Mouse (Mus musculus): ENCODE measurements around the gene Moap1.

The Moap1 gene

DNA sequence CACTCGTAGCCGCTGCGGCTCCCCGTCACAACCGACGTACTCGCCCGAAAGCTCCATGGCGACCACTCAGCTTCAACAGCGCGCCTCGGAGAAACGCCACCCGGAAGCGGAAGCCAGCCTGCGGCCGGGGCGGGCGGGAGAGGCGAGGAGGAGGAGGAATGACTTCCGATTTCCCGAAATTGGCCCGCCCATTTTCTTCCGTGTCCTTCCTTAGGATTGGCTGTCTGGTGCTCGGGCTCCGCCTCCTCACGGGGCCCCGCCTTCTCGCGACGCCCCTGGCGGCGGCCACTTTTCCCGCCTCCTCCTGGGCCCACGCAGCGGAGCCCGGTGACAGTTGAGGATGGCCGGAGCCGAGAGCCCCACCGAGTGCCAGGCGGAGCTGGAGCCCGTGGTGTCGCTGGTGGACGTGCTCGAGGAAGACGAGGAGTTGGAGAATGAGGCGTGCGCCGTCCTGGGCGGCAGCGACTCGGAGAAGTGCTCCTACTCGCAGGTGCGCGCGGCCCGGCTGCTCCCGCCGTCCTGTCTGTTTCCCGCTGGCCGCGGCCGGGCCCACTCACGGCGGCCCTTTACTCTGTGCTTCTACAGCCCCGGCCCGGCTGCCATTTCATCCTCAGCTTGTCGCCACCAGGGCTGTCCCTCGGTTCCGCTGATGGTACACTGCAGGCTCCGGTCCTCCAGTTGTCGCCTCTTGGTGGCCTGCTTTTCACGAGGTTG, 14.4 kb upstream of the Moap1 start, which contains the start of the genes Gm28051, Gon7 and Ubr7:
Gene Gm28051, minus strand, starts transcription at position 77 of the 714 bp plus-strand sequence.
Gene Gon7, minus strand, starts transcription at position 115 of the 714 bp plus-strand sequence.
Gene Ubr7, plus strand, starts transcription at position 279 of the 714 bp plus-strand sequence.
- no peaks in the 10 kb centered on the region for H3K27me3 ChIP-seq (ENCODE audit: control insufficient read depth, insufficient read depth, low read length, poor library complexity, severe bottlenecking)
- no peaks in the 10 kb centered on the region for H3K36me3 ChIP-seq (ENCODE audit: control insufficient read depth, insufficient read depth, low read length, poor library complexity, severe bottlenecking)
- DNase-seq (ENCODE audit: low read depth, low spot score): peak; percentile 97

DNA sequence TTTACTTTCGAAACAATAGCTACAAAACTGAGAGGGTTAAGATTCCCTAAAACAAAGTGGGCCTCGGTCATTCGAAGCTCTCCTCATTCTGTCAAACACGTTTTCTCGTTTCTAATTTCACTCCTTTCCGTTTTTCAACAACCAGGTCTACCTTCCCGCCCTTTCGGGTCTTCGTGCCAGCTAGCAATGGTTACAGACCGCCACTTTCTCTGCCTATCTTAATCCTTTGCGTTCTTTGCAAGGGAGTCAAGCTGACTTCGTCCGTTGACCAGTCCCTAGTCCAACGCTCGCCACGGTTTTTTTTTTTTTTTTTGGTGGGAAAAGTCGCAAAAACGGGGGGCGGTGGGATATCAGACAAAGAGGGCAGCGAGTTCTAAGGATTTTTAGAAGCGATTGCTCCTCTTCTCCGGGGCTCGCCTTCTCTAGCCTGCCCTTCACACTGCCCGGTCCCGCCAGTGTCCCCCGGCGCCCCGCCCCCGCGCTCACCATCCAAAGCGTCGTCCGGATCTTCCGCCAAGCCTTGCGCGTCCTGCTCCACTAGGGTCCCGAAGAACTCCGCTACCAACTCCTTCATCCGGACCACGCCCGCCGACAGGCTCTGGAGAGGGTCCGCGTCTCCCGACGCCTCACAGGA, 13.7 kb upstream of the Moap1 start:
- H3K27me3 ChIP-seq (ENCODE audit: control insufficient read depth, insufficient read depth, low read length, poor library complexity, severe bottlenecking): no peaks in the 10 kb centered on the region
- peak; percentile 11 for DNase-seq (ENCODE audit: low read depth, low spot score)

DNA sequence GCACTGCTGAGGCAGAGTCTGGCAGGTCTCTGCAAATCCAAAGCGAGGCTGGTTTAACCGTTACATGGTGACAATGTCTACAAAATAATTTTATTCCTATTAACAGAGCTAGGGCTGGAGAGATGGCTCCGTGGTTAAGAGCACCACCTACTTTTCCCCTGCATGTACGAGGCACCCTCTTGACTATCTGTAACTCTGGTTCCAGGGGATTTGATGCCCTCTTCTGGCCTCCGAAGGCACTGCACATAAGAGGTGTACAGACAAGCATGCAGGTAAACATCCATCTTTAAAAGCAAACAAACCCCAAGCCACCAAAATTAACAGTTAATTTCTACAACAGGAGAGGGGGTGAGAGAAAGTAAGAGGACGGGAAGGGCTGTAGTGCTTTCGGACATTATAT, 12.8 kb upstream of the Moap1 start:
- H3K27me3 ChIP-seq (ENCODE audit: control insufficient read depth, insufficient read depth, low read length, poor library complexity, severe bottlenecking): no peaks in the 10 kb centered on the region
- no peaks in the 10 kb centered on the region for H3K36me3 ChIP-seq (ENCODE audit: control insufficient read depth, insufficient read depth, low read length, poor library complexity, severe bottlenecking)
- peak; percentile 69 for DNase-seq (ENCODE audit: low read depth, low spot score)

More for the DNA sequence above, 13.7 kb upstream of the Moap1 start:
- no peaks in the 10 kb centered on the region for H3K36me3 ChIP-seq (ENCODE audit: control insufficient read depth, insufficient read depth, low read length, poor library complexity, severe bottlenecking)

DNA sequence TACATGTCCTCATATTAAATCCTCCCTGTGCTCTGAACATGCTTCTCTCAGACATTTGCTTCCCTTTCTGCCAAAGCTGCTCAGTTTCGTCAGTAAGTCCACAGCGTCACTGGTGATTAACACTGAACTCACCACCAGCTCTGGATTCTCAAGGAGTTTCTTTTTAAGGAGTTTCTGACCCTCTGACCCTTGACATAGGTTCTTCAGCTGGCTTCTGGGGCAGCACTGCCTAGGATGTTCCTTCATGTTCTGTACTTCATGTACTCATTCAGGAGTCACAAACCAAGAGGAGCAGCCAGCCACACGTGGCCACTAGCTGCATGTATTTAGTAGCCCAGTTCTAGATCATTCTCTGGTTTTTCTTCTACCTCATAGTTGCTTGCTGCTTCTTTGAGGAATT, 4.8 kb upstream of the Moap1 start:
- DNase-seq (ENCODE audit: low read depth, low spot score): no peak
- H3K36me3 ChIP-seq (ENCODE audit: control insufficient read depth, insufficient read depth, low read length, poor library complexity, severe bottlenecking): no peaks in the 10 kb centered on the region

DNA sequence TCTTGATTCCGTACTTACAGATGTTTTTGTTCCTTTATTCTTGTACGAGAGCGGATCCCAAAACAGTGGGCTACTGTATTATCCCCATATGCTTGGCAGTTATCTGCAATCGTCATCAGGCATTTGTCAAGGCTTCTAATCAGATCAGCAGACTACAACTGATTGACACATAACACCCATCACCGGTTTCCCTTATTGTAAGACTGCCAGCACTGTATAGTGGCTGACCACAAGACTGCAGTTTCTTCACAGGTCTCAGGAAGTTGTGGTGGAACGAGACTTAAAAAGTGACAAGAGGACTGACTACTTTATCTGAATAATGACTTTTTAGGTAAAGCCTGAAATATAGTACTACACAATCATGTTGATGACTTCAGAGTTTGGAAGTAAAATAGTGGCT, 1.4 kb upstream of the Moap1 start:
- H3K36me3 ChIP-seq (ENCODE audit: control insufficient read depth, insufficient read depth, low read length, poor library complexity, severe bottlenecking): no peaks in the 10 kb centered on the region
- DNase-seq (ENCODE audit: low read depth, low spot score): peak; percentile 80
- no peaks in the 10 kb centered on the region for H3K27me3 ChIP-seq (ENCODE audit: control insufficient read depth, insufficient read depth, low read length, poor library complexity, severe bottlenecking)

More for the DNA sequence above, 4.8 kb upstream of the Moap1 start:
- H3K27me3 ChIP-seq (ENCODE audit: control insufficient read depth, insufficient read depth, low read length, poor library complexity, severe bottlenecking): no peaks in the 10 kb centered on the region

DNA sequence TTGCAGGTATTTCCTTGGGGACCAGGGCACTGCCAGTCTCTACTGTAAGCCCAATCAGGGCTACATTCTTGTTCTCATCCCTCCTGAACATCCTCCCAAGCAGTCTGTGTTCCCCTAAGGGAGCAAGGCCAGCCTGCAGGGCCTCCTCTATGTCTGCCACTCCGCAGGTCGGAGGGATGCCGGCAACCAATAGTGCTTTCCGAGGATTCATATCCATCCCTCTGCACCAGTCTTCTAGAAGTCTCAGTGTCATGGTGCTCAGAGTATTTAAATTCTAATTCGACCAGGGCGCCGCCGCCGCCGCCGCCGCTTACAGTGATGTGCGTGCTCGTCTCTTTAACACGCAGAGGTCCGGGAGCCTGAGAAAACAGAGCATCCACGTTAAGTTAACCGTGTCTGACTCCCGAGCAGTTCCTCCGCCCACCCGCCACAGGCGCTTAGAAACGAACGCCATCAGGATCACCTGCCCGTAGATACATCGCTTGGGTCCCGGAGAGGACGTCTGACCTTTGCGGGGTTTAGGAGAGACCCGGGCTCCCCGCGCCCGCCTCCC, 349 bp downstream of the Moap1 start:
- Histone ChIP-seq H3K36me3 (ENCODE audit: control insufficient read depth, insufficient read depth, low read length, poor library complexity, severe bottlenecking) (no peaks in the 10 kb centered on the region), H3K27me3 (ENCODE audit: control insufficient read depth, insufficient read depth, low read length, poor library complexity, severe bottlenecking) (no peaks in the 10 kb centered on the region)
- no peak for DNase-seq (ENCODE audit: low read depth, low spot score)

DNA sequence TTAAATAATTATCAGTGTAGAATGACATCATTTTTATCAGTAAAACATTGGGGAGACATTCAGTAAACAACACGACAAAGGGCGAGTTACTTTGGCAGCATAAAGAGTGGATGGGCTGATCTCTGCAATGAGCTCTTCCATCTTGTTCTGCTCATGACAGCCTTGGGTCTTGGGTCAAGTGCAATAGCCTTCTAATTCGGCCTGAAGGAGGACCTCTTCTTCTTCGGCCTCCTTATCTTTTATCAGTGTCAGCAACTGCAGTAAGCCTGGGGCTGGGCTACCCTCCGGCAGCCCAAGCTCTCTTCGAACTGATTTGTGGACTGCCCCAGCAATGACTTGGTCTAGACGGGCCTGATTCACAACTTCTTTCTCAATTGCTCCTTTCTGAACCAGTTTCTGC, 1.4 kb downstream of the Moap1 start:
- no peaks in the 10 kb centered on the region for H3K36me3 ChIP-seq (ENCODE audit: control insufficient read depth, insufficient read depth, low read length, poor library complexity, severe bottlenecking)
- H3K27me3 ChIP-seq (ENCODE audit: control insufficient read depth, insufficient read depth, low read length, poor library complexity, severe bottlenecking): no peaks in the 10 kb centered on the region
- DNase-seq (ENCODE audit: low read depth, low spot score): no peak

DNA sequence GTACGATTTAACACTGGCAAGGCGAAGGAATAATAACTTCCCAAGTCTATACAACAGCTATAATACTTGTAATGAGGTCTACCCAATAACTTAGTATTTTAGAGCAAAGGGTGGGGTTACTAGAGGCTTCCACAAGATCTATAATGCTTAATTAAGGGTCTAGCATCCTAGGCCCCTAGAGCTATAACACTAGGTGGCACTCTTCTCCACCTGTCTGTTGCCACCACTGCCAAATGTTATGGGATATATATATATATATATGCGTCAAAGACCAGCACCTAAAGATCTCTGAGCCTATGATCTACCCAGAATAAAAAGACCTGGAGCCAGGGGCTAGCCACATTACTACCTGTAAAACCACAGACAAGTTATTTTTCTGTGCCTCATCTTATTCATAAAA, 3.2 kb downstream of the Moap1 start:
- H3K36me3 ChIP-seq (ENCODE audit: control insufficient read depth, insufficient read depth, low read length, poor library complexity, severe bottlenecking): no peaks in the 10 kb centered on the region
- peak; percentile 75 for DNase-seq (ENCODE audit: low read depth, low spot score)
- no peaks in the 10 kb centered on the region for H3K27me3 ChIP-seq (ENCODE audit: control insufficient read depth, insufficient read depth, low read length, poor library complexity, severe bottlenecking)

DNA sequence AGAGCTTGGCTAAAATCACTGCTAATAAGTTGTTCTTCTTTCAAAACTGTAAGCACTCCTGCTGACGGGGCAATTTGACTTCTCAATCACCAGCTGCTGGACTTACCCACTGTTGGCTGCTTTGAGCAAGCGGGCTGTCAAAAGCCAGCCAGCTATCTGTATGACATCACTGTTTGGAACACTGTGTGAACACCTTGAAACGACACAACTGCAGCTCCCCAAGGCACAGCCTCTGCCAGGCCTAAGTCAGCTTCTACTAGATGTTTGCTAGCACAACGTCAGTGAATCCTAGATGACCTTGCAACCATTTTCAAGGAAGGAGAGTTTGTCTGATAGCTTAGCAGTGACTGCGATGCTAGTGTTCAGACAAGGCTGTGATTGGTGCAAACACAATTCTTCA, 4.4 kb downstream of the Moap1 start:
- H3K27me3 ChIP-seq (ENCODE audit: control insufficient read depth, insufficient read depth, low read length, poor library complexity, severe bottlenecking): no peaks in the 10 kb centered on the region
- no peak for DNase-seq (ENCODE audit: low read depth, low spot score)
- no peaks in the 10 kb centered on the region for H3K36me3 ChIP-seq (ENCODE audit: control insufficient read depth, insufficient read depth, low read length, poor library complexity, severe bottlenecking)

DNA sequence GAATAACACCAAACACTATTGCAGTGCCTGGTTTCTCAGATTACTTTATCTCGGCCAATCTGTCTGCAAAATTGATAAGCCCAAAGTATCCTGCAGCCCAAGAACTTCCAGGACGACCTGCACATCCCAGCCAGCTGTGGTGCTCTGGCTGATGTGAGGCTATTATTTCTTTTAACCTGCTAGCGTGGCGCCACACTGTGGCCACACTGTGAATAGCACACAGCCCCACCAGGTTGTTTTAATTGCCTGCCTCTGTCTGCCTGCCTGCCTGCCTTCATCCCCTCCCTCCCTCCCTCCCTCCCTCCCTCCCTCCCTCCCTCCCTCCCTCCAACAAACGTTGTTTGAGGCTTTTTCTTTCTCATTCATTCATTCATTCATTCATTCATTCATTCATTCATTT, 10.1 kb downstream of the Moap1 start:
- DNase-seq (ENCODE audit: low read depth, low spot score): peak; percentile 79
- no peaks in the 10 kb centered on the region for H3K36me3 ChIP-seq (ENCODE audit: control insufficient read depth, insufficient read depth, low read length, poor library complexity, severe bottlenecking)
- no peaks in the 10 kb centered on the region for H3K27me3 ChIP-seq (ENCODE audit: control insufficient read depth, insufficient read depth, low read length, poor library complexity, severe bottlenecking)

DNA sequence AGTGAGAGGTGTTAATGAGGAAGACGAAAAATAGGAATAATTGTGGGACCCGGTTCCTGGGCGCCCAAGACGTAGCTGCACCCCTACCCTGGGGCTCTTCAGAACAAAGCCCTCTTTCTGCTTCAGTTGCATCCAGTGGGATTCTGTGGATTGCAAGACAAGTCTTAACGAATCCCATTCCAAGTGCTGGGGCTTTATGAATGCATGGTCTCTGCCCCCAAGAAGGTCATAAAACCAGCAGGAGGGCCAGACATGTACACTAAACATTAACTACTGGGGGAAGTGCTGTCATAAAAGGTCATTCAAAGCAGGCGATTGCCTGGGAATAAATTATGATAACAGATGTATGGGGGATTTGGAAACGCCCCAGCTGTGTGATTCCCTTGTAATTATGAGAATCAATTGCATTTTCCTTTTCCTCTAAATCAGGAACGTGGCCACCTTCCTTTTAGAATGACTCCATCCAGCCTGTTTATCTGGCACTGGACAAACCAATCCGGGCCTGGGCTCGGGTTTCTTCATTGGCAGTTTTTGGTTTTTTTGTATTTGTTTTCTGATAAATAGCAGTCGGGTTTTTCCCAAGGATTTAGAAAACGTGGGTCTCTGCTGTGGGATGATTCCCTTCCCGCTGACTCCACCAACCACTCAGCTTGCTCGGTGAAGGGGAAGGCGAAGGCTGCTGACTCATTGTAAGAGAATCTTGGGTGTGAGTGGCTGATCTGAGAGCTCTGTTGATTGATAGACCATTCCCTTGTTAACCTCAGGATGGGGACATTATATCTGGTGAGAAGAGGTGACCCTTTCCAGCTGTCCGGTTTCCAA, 12.5 kb downstream of the Moap1 start:
- Histone ChIP-seq H3K27me3 (ENCODE audit: control insufficient read depth, insufficient read depth, low read length, poor library complexity, severe bottlenecking) (no peaks in the 10 kb centered on the region), H3K36me3 (ENCODE audit: control insufficient read depth, insufficient read depth, low read length, poor library complexity, severe bottlenecking) (no peaks in the 10 kb centered on the region)
- no peak for DNase-seq (ENCODE audit: low read depth, low spot score)

DNA sequence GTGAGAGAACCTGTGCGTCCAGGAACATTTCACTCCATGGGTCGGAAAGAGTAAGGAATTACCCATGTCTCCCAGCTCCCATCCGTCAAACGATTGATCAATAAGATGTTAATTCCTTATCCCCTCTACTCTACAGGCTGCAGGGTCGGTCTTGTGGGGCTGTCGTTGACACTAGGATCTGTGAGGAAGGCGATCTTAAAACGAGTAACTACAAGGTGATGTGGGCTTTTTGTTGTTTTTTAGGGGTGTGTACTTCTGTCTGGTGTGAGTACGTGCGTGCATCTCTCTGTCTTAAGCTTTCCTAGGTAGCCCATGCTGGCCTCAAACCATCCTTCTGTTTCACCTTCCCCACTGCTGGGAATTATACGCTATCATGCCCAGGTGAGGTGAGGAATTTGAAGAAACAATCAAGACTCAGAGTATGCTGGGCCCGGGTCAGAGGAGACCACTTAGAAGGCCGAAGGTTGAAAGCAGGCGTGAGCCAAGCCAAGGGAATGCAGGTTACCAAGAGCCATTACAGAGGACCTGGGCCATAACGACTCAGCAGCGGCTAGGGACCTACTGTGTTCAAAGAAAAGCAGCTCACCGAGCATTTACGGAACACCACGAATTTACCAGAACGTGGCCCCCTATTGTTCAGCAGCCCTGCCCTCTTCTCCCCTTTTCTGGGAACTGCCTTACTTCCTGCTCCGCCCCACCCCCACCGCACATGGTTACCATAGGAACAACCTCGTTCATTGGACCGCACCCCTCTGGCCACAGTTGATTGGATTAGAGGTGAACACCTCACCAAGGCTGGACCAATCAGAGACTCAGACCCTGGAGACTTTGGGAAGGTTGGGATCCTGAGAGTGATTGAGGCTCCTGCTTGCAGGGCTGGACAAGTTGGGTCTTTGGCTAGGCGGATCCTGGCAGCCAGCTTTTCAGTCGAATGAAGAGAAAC, 13.3 kb downstream of the Moap1 start:
- Histone ChIP-seq H3K36me3 (ENCODE audit: control insufficient read depth, insufficient read depth, low read length, poor library complexity, severe bottlenecking) (no peaks in the 10 kb centered on the region), H3K27me3 (ENCODE audit: control insufficient read depth, insufficient read depth, low read length, poor library complexity, severe bottlenecking) (no peaks in the 10 kb centered on the region)
- DNase-seq (ENCODE audit: low read depth, low spot score): peak; percentile 57

DNA sequence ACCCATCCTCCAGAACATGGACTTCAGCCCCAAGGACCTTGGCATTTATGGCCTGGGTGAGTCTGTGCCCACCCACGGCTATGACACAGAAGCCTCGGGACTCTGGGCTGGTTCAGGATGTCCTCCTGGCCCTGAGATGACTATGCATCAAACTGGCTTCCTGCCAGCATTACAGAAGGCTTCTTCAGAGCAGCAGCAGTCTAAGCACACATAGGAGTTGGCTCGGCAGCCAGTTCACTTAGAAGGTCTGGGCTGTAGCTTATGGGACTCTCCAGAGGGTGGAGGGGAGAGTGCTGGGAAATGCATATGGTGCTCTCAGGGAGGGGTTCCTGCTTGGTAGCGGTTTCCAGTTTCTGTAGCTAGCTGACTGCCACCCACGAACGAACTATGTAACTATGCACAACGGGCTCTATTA, 17.7 kb downstream of the Moap1 start:
- no peak for DNase-seq (ENCODE audit: low read depth, low spot score)
- H3K27me3 ChIP-seq (ENCODE audit: control insufficient read depth, insufficient read depth, low read length, poor library complexity, severe bottlenecking): no peaks in the 10 kb centered on the region

DNA sequence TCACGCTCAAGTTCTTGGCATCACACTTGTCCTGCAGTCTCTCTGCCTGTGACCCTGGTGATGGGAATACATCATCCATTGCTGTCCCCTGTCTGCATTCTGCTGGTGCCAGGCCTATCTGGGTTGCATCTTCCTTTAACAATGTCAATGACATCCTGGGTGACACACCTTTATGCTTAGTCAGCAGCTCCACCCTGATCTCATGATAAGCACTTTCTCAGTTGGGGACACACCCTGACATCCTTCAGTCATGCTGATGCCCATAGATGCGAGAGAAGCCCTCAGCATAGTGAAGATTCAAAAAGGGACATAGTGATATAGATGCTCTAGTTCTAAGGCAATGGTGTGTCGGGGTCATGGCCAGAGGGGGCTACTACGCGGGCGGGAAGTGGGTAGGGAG, 18.3 kb downstream of the Moap1 start:
- DNase-seq (ENCODE audit: low read depth, low spot score): no peak
- Histone ChIP-seq H3K27me3 (ENCODE audit: control insufficient read depth, insufficient read depth, low read length, poor library complexity, severe bottlenecking) (no peaks in the 10 kb centered on the region), H3K36me3 (ENCODE audit: control insufficient read depth, insufficient read depth, low read length, poor library complexity, severe bottlenecking) (no peaks in the 10 kb centered on the region)

More for the DNA sequence above, 17.7 kb downstream of the Moap1 start:
- H3K36me3 ChIP-seq (ENCODE audit: control insufficient read depth, insufficient read depth, low read length, poor library complexity, severe bottlenecking): no peaks in the 10 kb centered on the region
